Mouse (Mus musculus): ENCODE data around the gene Chst7. TPM values are rescaled to one million over a fixed set of nuclear protein-coding genes. Genes with fewer than 3 reads are reported as not detected.

The Chst7 gene
- 1 to 10 TPM; 4.2 to 5.2 TPM for total RNA-seq (2021)

DNA sequence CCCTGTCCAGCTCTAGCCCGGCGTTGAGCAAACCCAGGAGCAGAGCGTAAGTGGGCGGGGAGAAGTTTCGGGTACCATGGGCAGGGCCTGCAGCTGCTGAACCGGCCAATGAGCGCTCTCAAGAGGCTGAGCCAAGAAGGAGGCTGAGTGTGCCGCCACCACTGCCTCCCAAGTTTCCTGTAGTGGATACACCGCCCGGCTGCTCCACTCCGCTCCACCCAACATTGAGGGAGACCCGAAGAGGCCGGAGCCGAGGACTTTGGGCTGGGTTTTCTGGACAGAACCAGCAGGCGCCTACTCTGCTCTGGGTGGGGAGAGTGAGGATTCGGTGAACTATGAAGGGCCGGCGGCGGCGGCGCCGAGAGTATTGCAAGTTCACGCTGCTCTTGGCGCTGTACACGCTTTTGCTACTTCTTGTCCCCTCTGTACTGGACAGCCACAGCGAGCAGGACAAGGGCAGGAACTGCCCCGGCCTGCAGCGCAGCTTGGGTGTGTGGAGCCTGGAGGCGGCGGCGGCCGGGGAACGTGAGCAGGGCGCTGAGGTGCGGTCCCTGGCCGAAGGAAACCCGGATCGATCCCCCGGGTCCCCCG lies at the start of gene Chst7:
Chst7 (plus strand) TSS at position 180 of the 591 bp plus-strand sequence.
- DNase-seq = peak; percentile 40
- intact Hi-C loops (cut with DNase I) = no loop called here

DNA sequence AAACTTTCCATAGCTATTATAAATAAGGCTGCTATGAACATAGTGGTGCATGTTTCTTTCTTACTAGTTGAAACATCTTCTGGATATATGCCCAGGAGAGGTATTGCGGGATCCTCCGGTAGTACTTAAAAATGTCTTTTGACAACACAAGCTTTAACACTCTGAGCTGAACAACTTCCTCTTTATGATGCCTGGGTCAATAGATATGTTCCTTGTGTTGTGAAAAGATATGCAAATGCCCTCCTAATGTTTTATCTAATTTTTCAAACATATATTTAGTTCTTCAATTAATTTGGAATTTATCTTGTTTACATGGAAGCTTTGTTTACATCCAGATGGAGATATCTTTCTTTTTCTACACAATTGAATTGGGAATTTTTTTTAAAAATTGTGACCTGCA lies 47.1 kb upstream of the Chst7 start:
- intact Hi-C loops (cut with DNase I) = no loop called here
- no peak for DNase-seq

DNA sequence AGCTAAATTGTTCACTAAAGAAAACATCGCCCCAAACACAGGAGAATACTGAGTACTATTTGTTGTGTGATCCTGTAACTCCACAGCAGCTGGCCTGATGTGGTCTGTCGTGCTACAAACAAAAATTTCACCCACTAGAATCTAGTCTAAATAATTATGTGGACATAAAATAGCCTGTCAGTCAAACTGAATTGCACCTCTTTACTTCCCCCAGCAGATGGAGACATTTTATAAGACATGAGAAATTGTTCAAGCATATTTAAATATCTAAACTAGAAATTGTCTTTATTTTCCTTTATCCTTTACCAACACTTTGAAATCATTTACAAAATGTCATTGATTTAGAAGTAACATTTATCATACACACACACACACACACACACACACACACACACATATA lies 38.4 kb upstream of the Chst7 start:
- intact Hi-C loops (cut with DNase I) = loop anchor here (2.0 to 10.0 kb wide), 2 partner anchors 140 to 314 kb away; no protein-coding TSS in a partner anchor
- DNase-seq = no peak

DNA sequence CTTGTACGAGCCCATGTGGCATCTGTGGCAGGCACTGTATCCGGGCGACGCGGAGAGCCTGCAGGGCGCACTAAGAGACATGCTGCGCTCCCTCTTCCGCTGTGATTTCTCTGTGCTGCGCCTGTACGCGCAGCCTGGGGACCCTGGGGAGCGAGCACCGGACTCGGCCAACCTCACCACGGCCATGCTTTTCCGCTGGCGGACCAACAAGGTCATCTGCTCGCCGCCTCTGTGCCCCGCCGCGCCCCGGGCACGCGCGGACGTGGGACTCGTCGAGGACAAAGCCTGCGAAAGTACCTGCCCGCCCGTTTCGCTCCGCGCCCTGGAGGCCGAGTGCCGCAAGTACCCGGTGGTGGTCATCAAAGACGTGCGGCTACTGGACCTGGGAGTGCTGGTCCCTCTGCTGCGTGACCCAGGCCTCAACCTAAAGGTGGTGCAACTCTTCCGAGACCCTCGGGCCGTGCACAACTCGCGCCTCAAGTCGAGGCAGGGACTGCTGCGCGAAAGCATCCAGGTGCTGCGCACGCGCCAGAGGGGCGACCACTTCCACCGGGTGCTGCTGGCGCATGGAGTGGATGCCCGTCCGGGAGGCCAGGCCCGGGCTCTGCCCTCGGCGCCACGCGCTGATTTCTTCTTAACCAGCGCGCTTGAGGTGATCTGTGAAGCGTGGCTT lies 872 bp downstream of the Chst7 start:
- intact Hi-C loops (cut with DNase I) = no loop called here
- peak; percentile 1 for DNase-seq

DNA sequence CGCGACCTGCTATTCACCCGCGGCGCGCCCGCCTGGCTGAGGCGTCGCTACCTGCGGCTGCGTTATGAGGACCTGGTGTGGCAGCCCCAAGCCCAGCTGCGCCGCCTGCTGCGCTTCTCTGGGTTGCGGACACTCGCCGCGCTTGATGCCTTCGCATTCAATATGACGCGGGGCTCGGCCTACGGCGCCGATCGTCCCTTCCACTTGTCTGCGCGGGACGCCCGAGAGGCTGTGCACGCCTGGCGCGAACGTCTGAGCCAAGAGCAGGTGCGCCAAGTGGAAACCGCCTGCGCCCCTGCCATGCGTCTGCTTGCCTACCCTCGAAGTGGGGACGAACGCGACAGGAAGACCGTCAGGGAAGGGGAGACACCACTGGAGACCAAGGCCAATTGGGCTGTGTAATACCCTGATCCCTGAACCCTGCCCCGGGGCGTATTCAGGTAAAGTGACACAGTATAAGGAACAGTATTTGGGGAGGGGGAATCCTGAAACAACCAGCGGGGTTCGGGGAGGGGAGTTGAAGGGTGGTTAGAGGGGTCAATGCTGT lies 1.5 kb downstream of the Chst7 start:
- DNase-seq = peak; percentile 1
- intact Hi-C loops (cut with DNase I) = no loop called here

DNA sequence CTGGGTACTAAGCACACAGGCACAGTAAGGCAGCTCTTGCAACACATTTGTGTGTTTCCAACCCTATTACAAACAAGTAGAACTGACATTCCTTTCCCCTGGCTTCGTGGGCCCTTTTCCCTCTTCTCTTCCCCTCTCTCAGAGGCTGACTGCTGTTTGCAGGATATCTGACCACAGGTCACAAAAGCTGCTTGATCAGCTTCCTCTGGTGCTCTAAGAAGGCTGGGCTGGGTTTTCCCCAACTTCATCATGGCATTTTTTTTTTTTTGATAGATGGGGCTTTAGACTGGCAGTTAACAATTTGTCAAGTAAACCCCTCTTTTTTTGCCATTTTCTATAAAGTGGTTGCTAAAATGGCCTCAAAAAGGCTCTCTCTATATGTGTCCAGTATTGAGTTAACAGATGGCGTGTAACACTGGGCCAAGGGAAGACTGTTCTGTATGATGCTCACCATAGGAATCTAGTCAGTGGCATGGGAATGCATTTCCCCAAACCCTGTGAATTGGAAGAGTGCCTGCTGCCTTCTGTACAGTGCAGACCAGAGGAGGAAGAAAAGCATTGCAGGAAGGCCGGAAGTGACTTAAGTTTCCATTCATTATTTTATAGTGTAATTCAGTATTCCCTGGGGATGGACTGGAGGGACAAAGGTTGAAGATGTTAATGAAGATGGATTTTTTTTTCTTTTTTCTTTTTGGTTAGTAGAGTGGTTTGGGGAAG lies 2.6 kb downstream of the Chst7 start:
- intact Hi-C loops (cut with DNase I) = no loop called here
- peak; percentile 2 for DNase-seq

DNA sequence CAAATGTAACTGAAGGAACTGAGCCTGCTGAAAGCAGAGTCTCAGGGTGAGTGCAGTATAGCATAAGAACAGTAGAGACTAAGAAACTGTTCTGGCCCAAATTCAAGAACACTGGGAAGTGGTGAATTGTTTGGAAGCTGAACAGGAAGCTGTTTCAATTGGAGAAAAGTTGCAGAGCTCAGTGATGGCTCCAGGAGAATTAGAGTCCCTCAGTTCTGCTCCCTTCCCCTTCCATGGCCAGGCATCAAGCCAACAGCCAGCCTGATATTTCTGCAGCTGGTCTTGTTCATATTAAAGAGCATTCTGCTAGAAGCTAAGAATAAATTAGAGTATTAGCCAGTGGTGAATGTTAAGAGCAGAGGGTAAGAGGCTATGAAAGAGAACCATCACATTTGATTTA lies 7.3 kb downstream of the Chst7 start:
- peak; percentile 5 for DNase-seq

DNA sequence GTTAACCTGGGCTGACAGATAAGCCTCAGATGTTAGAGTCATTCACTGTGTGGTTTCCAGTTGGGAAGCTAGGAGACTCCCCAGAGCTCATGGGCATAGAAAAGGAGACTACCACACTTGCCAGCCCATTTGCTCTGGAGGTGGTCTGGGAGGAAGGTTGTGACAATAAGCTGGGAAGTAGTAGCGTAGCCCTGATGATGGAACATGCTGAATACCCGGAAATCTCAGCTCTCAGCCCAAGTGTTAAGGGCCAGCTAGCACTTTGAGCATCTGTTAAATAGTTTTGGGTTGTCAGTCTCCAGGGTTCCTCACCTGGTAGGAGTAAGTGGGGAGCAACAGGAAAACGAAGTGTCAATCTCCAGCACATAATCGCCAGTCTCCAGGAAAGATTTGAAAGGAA lies 10.8 kb downstream of the Chst7 start:
- intact Hi-C loops (cut with DNase I) = no loop called here

More for the DNA sequence above, 7.3 kb downstream of the Chst7 start:
- intact Hi-C loops (cut with DNase I) = no loop called here

DNA sequence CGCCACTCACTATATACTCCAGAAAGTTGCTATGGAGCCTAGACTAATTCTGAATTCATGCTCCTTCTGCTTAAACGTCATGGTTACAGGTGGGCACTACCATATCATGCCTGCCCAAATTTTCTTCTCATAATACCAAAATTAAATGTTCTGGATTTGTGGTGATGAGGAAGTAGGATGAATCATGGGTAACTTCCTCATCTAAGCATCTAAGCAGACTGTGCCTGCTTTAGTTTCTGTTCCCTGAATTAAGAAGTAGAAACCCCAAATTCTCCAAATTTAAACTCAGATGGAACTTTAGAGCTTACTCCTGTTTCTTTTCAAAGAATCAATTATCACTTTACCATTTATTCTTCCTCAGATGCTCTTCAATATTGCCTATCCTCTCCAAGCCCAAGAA lies 58.4 kb downstream of the Chst7 start:
- no peak for DNase-seq
- intact Hi-C loops (cut with DNase I) = no loop called here

More for the DNA sequence above, 10.8 kb downstream of the Chst7 start:
- no peak for DNase-seq

DNA sequence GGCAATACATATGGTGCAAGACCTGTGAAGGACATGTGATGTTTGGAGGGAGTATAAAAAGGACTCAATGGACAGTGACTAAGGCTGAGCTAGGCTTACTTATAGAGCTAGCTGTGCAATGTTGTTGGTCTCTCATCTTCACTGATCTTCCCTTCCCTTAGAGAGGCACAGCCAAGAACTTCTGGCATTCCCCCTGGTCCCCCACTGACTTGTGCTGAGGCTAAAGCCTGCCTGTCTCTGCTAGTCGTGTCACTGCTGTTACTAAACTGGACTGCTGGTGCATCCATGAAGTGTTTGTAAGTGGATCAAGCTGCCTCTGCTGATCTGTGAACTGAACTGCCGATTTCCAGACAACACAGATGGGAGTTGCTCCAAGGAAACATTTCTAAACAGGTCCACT lies 66.1 kb downstream of the Chst7 start:
- peak; percentile 32 for DNase-seq
- intact Hi-C loops (cut with DNase I) = no loop called here

DNA sequence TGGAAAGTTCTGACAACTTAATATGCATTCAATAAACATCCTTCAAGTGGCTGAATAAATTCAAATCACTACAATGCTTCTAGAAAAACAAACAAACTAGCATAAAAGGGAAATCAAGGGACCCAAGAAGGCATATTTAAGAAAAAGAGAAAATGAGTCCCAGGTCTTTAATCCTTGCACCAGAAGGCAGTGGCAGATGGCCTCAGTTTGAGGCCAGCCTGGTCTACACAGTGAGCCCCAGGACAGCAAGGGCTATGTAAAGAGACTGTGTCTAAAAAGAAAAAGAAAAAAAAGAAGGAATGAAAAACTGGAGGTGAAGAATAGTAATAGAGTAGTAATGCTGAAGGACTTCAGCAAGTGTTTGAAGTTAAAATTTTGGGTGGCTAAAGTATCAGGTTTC lies 69.6 kb downstream of the Chst7 start:
- no peak for DNase-seq
- intact Hi-C loops (cut with DNase I) = no loop called here

DNA sequence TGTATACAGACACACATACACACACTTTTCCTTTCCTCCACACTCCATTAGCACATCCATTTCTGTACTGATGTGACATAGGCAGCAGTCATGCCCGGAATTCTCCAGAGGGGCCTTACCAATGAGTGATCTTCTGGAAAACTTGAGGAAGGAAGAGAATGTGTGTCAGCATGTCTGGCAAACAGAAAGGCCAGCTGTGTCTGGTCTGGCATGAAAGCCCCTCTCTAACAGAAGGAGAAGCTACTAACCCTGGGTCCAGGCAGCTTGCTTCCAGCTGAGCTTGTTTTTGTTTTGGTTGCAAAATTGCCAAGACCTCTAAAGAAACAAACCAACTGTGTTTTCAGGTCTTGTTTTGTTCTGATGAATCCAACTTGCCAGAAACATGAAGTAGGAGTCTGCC lies 70.1 kb downstream of the Chst7 start:
- DNase-seq = peak; percentile 1
- intact Hi-C loops (cut with DNase I) = no loop called here

Other genes starting within 250 kb of the Chst7 start
- gene Slc9a7, start 232.2 kb downstream of the Chst7 start, total RNA-seq (2021) = 10 to 100 TPM; 49.1 to 54.5 TPM

Measured in left cerebral cortex, postnatal 4 days (tissue).